Mouse (Mus musculus): ENCODE measurements around the gene Eif4g2. TPM values are rescaled to one million over a fixed set of nuclear protein-coding genes. Genes with fewer than 3 reads are reported as not detected.

Eif4g2 gene
- polyA plus RNA-seq, 1 experiment: 517 TPM

GRCm38 (mm10) chr7:111029046-111029553 is 53.7 kb downstream of the Eif4g2 start:
- H3K36me3 ChIP-seq (replicated peaks; ENCODE audit: low read length): peaks cover 42% of the 10 kb centered on the region
- peaks cover 51% of the 10 kb centered on the region for H3K4me1 ChIP-seq
- TF ChIP-seq FLI1 (IDR thresholded peaks at IDR 0.05; ENCODE audit: low read length) (no peak), GATA1 (IDR thresholded peaks at IDR 0.05; ENCODE audit: borderline replicate concordance, low read length) (no peak)
- H3K4me3 ChIP-seq (replicated peaks): peak overlapping the region; percentile 90
- no peaks in the 10 kb centered on the region for H3K9me3 ChIP-seq
- H3K27me3 ChIP-seq (replicated peaks): no peaks in the 10 kb centered on the region

GRCm38 (mm10) chr7:111028281-111029045 is 54.4 kb downstream of the Eif4g2 start, which contains the start of gene Ctr9:
Ctr9 (plus strand) TSS chr7:111028951.
- Histone ChIP-seq H3K36me3 (replicated peaks; ENCODE audit: low read length) (peaks cover 36% of the 10 kb centered on the region), H3K4me1 (peaks cover 58% of the 10 kb centered on the region), H3K4me3 (replicated peaks) (peak within 1 kb of the TSS; percentile 90), H3K9me3 (no peaks in the 10 kb centered on the region), H3K27me3 (replicated peaks) (no peaks in the 10 kb centered on the region)
- TF ChIP-seq FLI1 (IDR thresholded peaks at IDR 0.05; ENCODE audit: low read length): peak; percentile 72; the same call in 1 of the 2 replicates
- TF ChIP-seq GATA1 (IDR thresholded peaks at IDR 0.05; ENCODE audit: borderline replicate concordance, low read length): no peak

DNA sequence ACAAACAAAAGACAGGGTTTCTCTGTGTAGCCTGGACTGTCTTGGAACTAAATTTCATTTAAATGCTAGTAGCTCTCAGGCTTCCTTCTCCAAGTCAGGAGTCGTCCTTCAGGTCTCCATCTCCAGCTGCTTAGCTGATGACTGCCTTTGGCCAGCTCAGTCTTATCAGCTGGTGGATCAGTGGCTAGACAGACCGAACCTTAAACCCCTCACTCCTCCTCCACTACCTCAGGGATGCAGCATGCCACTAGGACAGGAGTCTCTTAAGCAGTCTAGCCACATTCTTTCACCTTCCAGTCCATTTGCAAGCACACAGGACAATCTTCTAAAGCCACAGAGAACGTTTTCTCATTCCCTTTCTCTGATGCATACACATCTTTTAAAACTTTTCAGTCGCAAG is 57.9 kb downstream of the Eif4g2 start:
- H3K9me3 ChIP-seq: no peaks in the 10 kb centered on the region
- no peaks in the 10 kb centered on the region for H3K27me3 ChIP-seq (replicated peaks)
- peaks cover under 1% of the 10 kb centered on the region for H3K36me3 ChIP-seq (replicated peaks; ENCODE audit: low read length)
- H3K4me1 ChIP-seq: peaks cover 54% of the 10 kb centered on the region
- TF ChIP-seq GATA1 (IDR thresholded peaks at IDR 0.05; ENCODE audit: borderline replicate concordance, low read length) (no peak), FLI1 (IDR thresholded peaks at IDR 0.05; ENCODE audit: low read length) (no peak)
- peak overlapping the region; percentile 15 for H3K4me3 ChIP-seq (replicated peaks)

DNA sequence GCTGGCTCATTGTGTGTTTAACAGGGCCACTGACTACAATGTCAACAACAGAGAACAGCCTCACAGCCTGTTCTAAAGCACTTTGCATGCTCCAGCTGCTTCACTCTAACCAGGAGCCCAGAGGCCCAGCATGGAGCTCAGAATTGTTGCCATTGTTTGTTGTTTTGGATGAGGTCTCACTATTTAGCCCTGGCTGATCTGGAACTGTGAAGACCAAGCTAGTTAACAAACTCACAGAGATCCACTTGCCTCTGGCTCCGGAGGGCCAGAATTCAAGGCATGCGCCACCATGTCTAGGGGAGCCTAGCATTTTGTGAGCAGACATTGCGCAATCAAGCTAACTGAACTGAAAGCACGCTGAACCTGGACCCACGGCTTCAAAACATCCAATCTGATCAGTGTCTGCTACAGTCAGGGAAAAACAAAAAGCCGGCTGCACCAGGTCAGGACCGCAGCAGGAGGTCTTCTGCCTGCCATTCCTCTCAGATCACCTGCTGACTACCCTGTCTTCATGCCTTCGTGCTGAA is 58.7 kb downstream of the Eif4g2 start:
- H3K27me3 ChIP-seq (replicated peaks): no peaks in the 10 kb centered on the region
- peak overlapping the region; percentile 66 for H3K4me3 ChIP-seq (replicated peaks)
- no peaks in the 10 kb centered on the region for H3K36me3 ChIP-seq (replicated peaks; ENCODE audit: low read length)
- peaks cover 52% of the 10 kb centered on the region for H3K4me1 ChIP-seq
- H3K9me3 ChIP-seq: no peaks in the 10 kb centered on the region
- TF ChIP-seq GATA1 (IDR thresholded peaks at IDR 0.05; ENCODE audit: borderline replicate concordance, low read length) (no peak), FLI1 (IDR thresholded peaks at IDR 0.05; ENCODE audit: low read length) (no peak)

- TF ChIP-seq GATA1 (IDR thresholded peaks at IDR 0.05; ENCODE audit: borderline replicate concordance, low read length): no peak
- TF ChIP-seq FLI1 (IDR thresholded peaks at IDR 0.05; ENCODE audit: low read length): no peak
- no peak overlapping the region for H3K4me3 ChIP-seq (replicated peaks)
- no peaks in the 10 kb centered on the region for H3K9me3 ChIP-seq
- H3K27me3 ChIP-seq (replicated peaks): no peaks in the 10 kb centered on the region
- peaks cover 69% of the 10 kb centered on the region for H3K4me1 ChIP-seq
- no peaks in the 10 kb centered on the region for H3K36me3 ChIP-seq (replicated peaks; ENCODE audit: low read length)
Measured at GRCm38 (mm10) chr7:111020814-111021213, 62.0 kb downstream of the Eif4g2 start.

Other genes starting within 250 kb of the Eif4g2 start
- gene Rnf141, start 238.6 kb downstream of the Eif4g2 start, polyA plus RNA-seq (2012; ENCODE audit: insufficient read depth, low replicate concordance): 1.8 TPM in 1 of 2 replicates, not detected in the other
- gene Lyve1, start 219.8 kb downstream of the Eif4g2 start, polyA plus RNA-seq (2012; ENCODE audit: insufficient read depth, low replicate concordance): 1.7 TPM in 1 of 2 replicates, not detected in the other
- 142 and 149 TPM in 2 replicates for gene Mrvi1, start 100.6 kb downstream of the Eif4g2 start, polyA plus RNA-seq (2012; ENCODE audit: insufficient read depth, low replicate concordance)
- 1.0 and 10.6 TPM in 2 replicates for gene Ctr9, start 54.1 kb downstream of the Eif4g2 start, polyA plus RNA-seq (2012; ENCODE audit: insufficient read depth, low replicate concordance)

Measured in megakaryocyte, embryonic 14.5 days (primary cell).